In genomic region chr9:70834730-70835154, GRCm38 (mm10) we compare ENCODE assay signal across 8 mouse cellular contexts.
A peak's percentile ranks its signal among the peaks of the same experiment; 100 is the strongest.
DNase-seq lines count a peak whose midpoint lies in the region; ATAC-seq and TF ChIP-seq lines count a peak whose summit lies in the region.

No protein-coding gene starts in this region.

- no peaks in the 10 kb centered on the region for H3K9me3 ChIP-seq in heart, embryonic 13.5 days
- no peaks in the 10 kb centered on the region for H3K9me3 ChIP-seq in lung, postnatal 0 days (ENCODE audit: low read length)

- H3K4me2 ChIP-seq in heart, embryonic 13.5 days = 0 out of 2 replicates have a peak overlapping the region, but pooled peaks have one; percentile 0
- H3K4me2 ChIP-seq in lung, postnatal 0 days (replicated peaks; ENCODE audit: low read depth, low read length) = no peak overlapping the region

- no peak for TF ChIP-seq CTCF in lung, postnatal 0 days (IDR thresholded peaks at IDR 0.05)

- TF ChIP-seq EP300 in lung, postnatal 0 days (IDR thresholded peaks at IDR 0.05) = peak; percentile 92

- 18% methylated on average over 4 of the region's 4 CpGs for WGBS in heart, embryonic 13.5 days
- 10% methylated on average over 4 of the region's 4 CpGs for WGBS in large intestine, adult 2 months
- WGBS in lung, postnatal 0 days = 12% methylated on average over 4 of the region's 4 CpGs

- no peaks in the 10 kb centered on the region for H3K27me3 ChIP-seq in heart, embryonic 13.5 days (replicated peaks)
- no peaks in the 10 kb centered on the region for H3K27me3 ChIP-seq in lung, postnatal 0 days (replicated peaks; ENCODE audit: insufficient read depth, low read length)

- peak; percentile 7 for DNase-seq in cerebellum, adult 11-12 months
- no peak for DNase-seq in cerebellum, adult 18-20 months
- DNase-seq in MEL-GATA-1-ER (ENCODE audit: extremely low read depth, low read depth) = peak; percentile 100
- peak; percentile 40 to 41 for DNase-seq in cerebellum, postnatal 4 days (ENCODE audit: low spot score in 2 of 2)
- DNase-seq in large intestine, adult 2 months (ENCODE audit: low read depth, low spot score) = peak; percentile 99
- peak; percentile 94 for DNase-seq in lung, postnatal 0 days (ENCODE audit: low spot score)
- DNase-seq in spleen, postnatal 36 days (ENCODE audit: low spot score in 2 of 2) = peak; percentile 81 to 95

- H3K27ac ChIP-seq in heart, embryonic 13.5 days (replicated peaks) = peak overlapping the region; percentile 84
- peak overlapping the region; percentile 76 for H3K27ac ChIP-seq in lung, postnatal 0 days (ENCODE audit: low read length)

- no peak overlapping the region for H3K4me3 ChIP-seq in heart, embryonic 13.5 days
- H3K4me3 ChIP-seq in lung, postnatal 0 days (ENCODE audit: low read depth, low read length) = no peak overlapping the region

- H3K9ac ChIP-seq in heart, embryonic 13.5 days = no peak overlapping the region
- H3K9ac ChIP-seq in lung, postnatal 0 days (replicated peaks; ENCODE audit: low read depth) = no peak overlapping the region

- peaks cover 46% of the 10 kb centered on the region for H3K4me1 ChIP-seq in heart, embryonic 13.5 days
- H3K4me1 ChIP-seq in lung, postnatal 0 days (ENCODE audit: insufficient read depth, low read depth, low read length) = peaks cover 5% of the 10 kb centered on the region; the same call in 1 of the 2 replicates

- H3K36me3 ChIP-seq in heart, embryonic 13.5 days = no peaks in the 10 kb centered on the region
- no peaks in the 10 kb centered on the region for H3K36me3 ChIP-seq in lung, postnatal 0 days (ENCODE audit: insufficient read depth, low read length)

- peak; percentile 67 for ATAC-seq in heart, embryonic 13.5 days (ENCODE audit: extremely low read depth, insufficient number of reproducible peaks, low FRiP score, low TSS enrichment)
- ATAC-seq in lung, postnatal 0 days = peak; percentile 92

Comparison
In these comparisons a context has a peak if more than half of its experiments do, and no peak if none do; other contexts are left out.
1. DNase-seq: peak in cerebellum, adult 11-12 months (single experiment), MEL-GATA-1-ER (single experiment), cerebellum, postnatal 4 days (2 of 2), large intestine, adult 2 months (single experiment), lung, postnatal 0 days (single experiment) and spleen, postnatal 36 days (2 of 2); none in cerebellum, adult 18-20 months (0 of 2).